Comparison of ENCODE assay signal across 19 mouse cellular contexts in genomic region chr4:152069245-152069644, GRCm38 (mm10). TPM values are rescaled to one million over a fixed set of nuclear protein-coding genes. Genes with fewer than 3 reads are reported as not detected.
DNase-seq lines count a peak whose midpoint lies in the region; ATAC-seq and TF ChIP-seq lines count a peak whose summit lies in the region.
"Had no signal": no experiment of that assay in that cellular context is flagged by ENCODE, and none has a peak within 500 bp of the region (broad histone marks: within the 10 kb centered on the region; RNA-seq: fewer than 3 reads in every experiment).

No protein-coding gene starts in this region.

- no peak for DNase-seq in hindbrain, embryonic 10.5 days (ENCODE audit: low spot score)
- no peak for DNase-seq in hindbrain, embryonic 11.5 days (ENCODE audit: low spot score)
- DNase-seq in natural killer cell, adult 2 months (ENCODE audit: low spot score in 2 of 2) = no peak
- DNase-seq: adrenal gland, adult 2 months; adrenal gland, adult 8-10 months; adrenal gland, postnatal 10 days; adrenal gland, postnatal 14 days; adrenal gland, postnatal 25 days; adrenal gland, postnatal 36 days; B cell, adult 2 months; cerebellum, adult 11 months; cerebellum, adult 11-12 months; cerebellum, adult 18-20 months had no signal

- no peaks in the 10 kb centered on the region for H3K9me3 ChIP-seq in hindbrain, embryonic 10.5 days
- H3K9me3 ChIP-seq in hindbrain, embryonic 11.5 days (ENCODE audit: control insufficient read depth, low read length) = no peaks in the 10 kb centered on the region
- H3K9me3 ChIP-seq: G1E had no signal

- no peak overlapping the region for H3ac ChIP-seq in myocyte (ENCODE audit: control insufficient read depth, insufficient read length)

- TF ChIP-seq POLR2A in myocyte (IDR thresholded peaks at IDR 0.05; ENCODE audit: insufficient read length, low read depth) = no peak

- H3K4me3 ChIP-seq in hindbrain, embryonic 10.5 days = no peak overlapping the region
- H3K4me3 ChIP-seq in hindbrain, embryonic 11.5 days (ENCODE audit: low read depth, low read length) = no peak overlapping the region
- no peak overlapping the region for H3K4me3 ChIP-seq in myocyte

- no peaks in the 10 kb centered on the region for H3K27me3 ChIP-seq in hindbrain, embryonic 10.5 days (ENCODE audit: insufficient read depth, poor library complexity, severe bottlenecking)
- H3K27me3 ChIP-seq in hindbrain, embryonic 11.5 days (ENCODE audit: control insufficient read depth, insufficient read depth, low read length) = no peaks in the 10 kb centered on the region
- H3K27me3 ChIP-seq in myocyte (ENCODE audit: control insufficient read depth, insufficient read depth, insufficient read length) = no peaks in the 10 kb centered on the region
- H3K27me3 ChIP-seq: CH12.LX, Patski had no signal

- peaks cover 49% of the 10 kb centered on the region for H3K4me1 ChIP-seq in hindbrain, embryonic 10.5 days (replicated peaks)
- no peaks in the 10 kb centered on the region for H3K4me1 ChIP-seq in hindbrain, embryonic 11.5 days (replicated peaks; ENCODE audit: control insufficient read depth, insufficient read depth, low read length)

- no peak overlapping the region for H3K4me2 ChIP-seq in hindbrain, embryonic 11.5 days (replicated peaks; ENCODE audit: low read depth, low read length)
- peak overlapping the region; percentile 30 for H3K4me2 ChIP-seq in myocyte (ENCODE audit: low read depth)

- peaks cover 2% of the 10 kb centered on the region; the same call in 1 of the 2 replicates for H3K36me3 ChIP-seq in hindbrain, embryonic 10.5 days
- H3K36me3 ChIP-seq in hindbrain, embryonic 11.5 days (ENCODE audit: control insufficient read depth, insufficient read depth, low read length) = no peaks in the 10 kb centered on the region
- no peaks in the 10 kb centered on the region for H3K36me3 ChIP-seq in myocyte (ENCODE audit: control insufficient read depth, insufficient read depth)
- H3K36me3 ChIP-seq: G1E had no signal

- no peak overlapping the region for H3K9ac ChIP-seq in hindbrain, embryonic 11.5 days (ENCODE audit: low read depth, low read length)

- 86% methylated on average over 3 of the region's 3 CpGs for WGBS in hindbrain, embryonic 10.5 days
- 82% methylated on average over 3 of the region's 3 CpGs for WGBS in hindbrain, embryonic 11.5 days

- no peaks in the 10 kb centered on the region for H3K79me2 ChIP-seq in myocyte (ENCODE audit: control insufficient read depth, insufficient read depth)

- H3K27ac ChIP-seq in hindbrain, embryonic 10.5 days = peak overlapping the region; percentile 50; the same call in 1 of the 2 replicates
- H3K27ac ChIP-seq in hindbrain, embryonic 11.5 days (ENCODE audit: low read depth, low read length) = no peak overlapping the region

- ATAC-seq in hindbrain, embryonic 11.5 days (ENCODE audit: low FRiP score) = no peak
- ATAC-seq: activated CD4-positive, CD25-positive, alpha-beta regulatory T cell, adult 4 months; CD4-positive, CD25-positive, alpha-beta regulatory T cell, adult 4 months; Patski had no signal

TF ChIP-seq in myocyte, 11 proteins besides CTCF, POLR2A, EP300 and RAD21:
- peak in 2 of 3 experiments; percentile 93 to 95 for TF ChIP-seq MYOG (IDR thresholded peaks at IDR 0.05; ENCODE audit: control insufficient read depth in 1 of 3, insufficient read depth in 1 of 3, insufficient read length in 2 of 3, low read depth in 2 of 3)
- TF ChIP-seq MYOD1 (IDR thresholded peaks at IDR 0.05; ENCODE audit: control insufficient read depth in 1 of 3, insufficient read length in 2 of 3, low read depth in 2 of 3) = peak in 2 of 3 experiments; percentile 63 to 89
- TF ChIP-seq E2F4 (IDR thresholded peaks at IDR 0.05; ENCODE audit: insufficient read depth) = no peak
- peak; percentile 51 for TF ChIP-seq TCF3 (IDR thresholded peaks at IDR 0.05; ENCODE audit: insufficient read length, low read depth)

RNA-seq across cellular contexts. Expression of gene Plekhg5, which starts 3.1 kb away (rescaled TPM):
- polyA plus RNA-seq in hindbrain, embryonic 10.5 days (2016; fragmentation: Nextera tagmentation; extraction: Ambion mirVana) = 9.6 and 12.4 TPM in 2 replicates
- polyA plus RNA-seq in hindbrain, embryonic 11.5 days (2014; fragmentation: Nextera tagmentation; extraction: Ambion mirVana) = 4.0 and 4.6 TPM in 2 replicates
- 65.8 TPM for polyA plus RNA-seq in myocyte (2012; fragmentation: generic; extraction: Trizol)

RNA-seq across cellular contexts. Expression of gene Nol9, which starts 30.1 kb away (rescaled TPM):
- 37.7 and 38.9 TPM in 2 replicates for polyA plus RNA-seq in hindbrain, embryonic 10.5 days (2016; fragmentation: Nextera tagmentation; extraction: Ambion mirVana)
- 23.2 and 25.6 TPM in 2 replicates for polyA plus RNA-seq in hindbrain, embryonic 11.5 days (2014; fragmentation: Nextera tagmentation; extraction: Ambion mirVana)
- 28.5 TPM for polyA plus RNA-seq in myocyte (2012; fragmentation: generic; extraction: Trizol)

RNA-seq across cellular contexts. Expression of gene Tas1r1, which starts 30.9 kb away (rescaled TPM):
- polyA plus RNA-seq in hindbrain, embryonic 10.5 days (2016; fragmentation: Nextera tagmentation; extraction: Ambion mirVana) = 0.65 and 0.67 TPM in 2 replicates
- polyA plus RNA-seq in hindbrain, embryonic 11.5 days (2014; fragmentation: Nextera tagmentation; extraction: Ambion mirVana) = 0.62 and 0.84 TPM in 2 replicates
- polyA plus RNA-seq in myocyte (2012; fragmentation: generic; extraction: Trizol) = 14.7 TPM
- polyA plus RNA-seq: activated CD4-positive, CD25-positive, alpha-beta regulatory T cell, adult 4 months; adrenal gland, adult 2 months; CD4-positive, CD25-positive, alpha-beta regulatory T cell, adult 4 months had no signal

RNA-seq across cellular contexts. Expression of gene Zbtb48, which starts 41.8 kb away (rescaled TPM):
- polyA plus RNA-seq in hindbrain, embryonic 10.5 days (2016; fragmentation: Nextera tagmentation; extraction: Ambion mirVana) = 23.3 and 25.9 TPM in 2 replicates
- 18.0 and 19.6 TPM in 2 replicates for polyA plus RNA-seq in hindbrain, embryonic 11.5 days (2014; fragmentation: Nextera tagmentation; extraction: Ambion mirVana)
- polyA plus RNA-seq in myocyte (2012; fragmentation: generic; extraction: Trizol) = 7.2 TPM

RNA-seq across cellular contexts. Expression of gene Tnfrsf25, which starts 46.5 kb away (rescaled TPM):
- polyA plus RNA-seq in hindbrain, embryonic 10.5 days (2016; fragmentation: Nextera tagmentation; extraction: Ambion mirVana) = 0.70 and 0.82 TPM in 2 replicates
- polyA plus RNA-seq in hindbrain, embryonic 11.5 days (2014; fragmentation: Nextera tagmentation; extraction: Ambion mirVana) = 0.18 and 0.28 TPM in 2 replicates
- 4.0 TPM for polyA plus RNA-seq in myocyte (2012; fragmentation: generic; extraction: Trizol)
- polyA plus RNA-seq: G1E had no signal
